Mouse (Mus musculus): ENCODE measurements at regions not wholly inside any gene's neighbourhood (a gene's known extent, or its start where the extent isn't known, plus 50 kb on each side); places are given as distances from the start of the nearest gene placed in this dataset.

GRCm38 (mm10) chr13:58687609-58688008 is 76.9 kb upstream of the Slc28a3 start:
- no peak for TF ChIP-seq CTCF (conservative IDR thresholded peaks at IDR 0.05; ENCODE audit: low read length)
- no peak for TF ChIP-seq POU5F1 (IDR thresholded peaks at IDR 0.05; ENCODE audit: borderline replicate concordance, low read length)
